Mouse (Mus musculus) kidney, adult 9 months (tissue): ENCODE measurements around the gene Epn3.
A peak's percentile ranks its signal among the peaks of the same experiment; 100 is the strongest.

Experiments
- DNase-seq: peaks from one replicate; pipeline ENCODE4 v3.0.0; 2022

The Epn3 gene

DNA sequence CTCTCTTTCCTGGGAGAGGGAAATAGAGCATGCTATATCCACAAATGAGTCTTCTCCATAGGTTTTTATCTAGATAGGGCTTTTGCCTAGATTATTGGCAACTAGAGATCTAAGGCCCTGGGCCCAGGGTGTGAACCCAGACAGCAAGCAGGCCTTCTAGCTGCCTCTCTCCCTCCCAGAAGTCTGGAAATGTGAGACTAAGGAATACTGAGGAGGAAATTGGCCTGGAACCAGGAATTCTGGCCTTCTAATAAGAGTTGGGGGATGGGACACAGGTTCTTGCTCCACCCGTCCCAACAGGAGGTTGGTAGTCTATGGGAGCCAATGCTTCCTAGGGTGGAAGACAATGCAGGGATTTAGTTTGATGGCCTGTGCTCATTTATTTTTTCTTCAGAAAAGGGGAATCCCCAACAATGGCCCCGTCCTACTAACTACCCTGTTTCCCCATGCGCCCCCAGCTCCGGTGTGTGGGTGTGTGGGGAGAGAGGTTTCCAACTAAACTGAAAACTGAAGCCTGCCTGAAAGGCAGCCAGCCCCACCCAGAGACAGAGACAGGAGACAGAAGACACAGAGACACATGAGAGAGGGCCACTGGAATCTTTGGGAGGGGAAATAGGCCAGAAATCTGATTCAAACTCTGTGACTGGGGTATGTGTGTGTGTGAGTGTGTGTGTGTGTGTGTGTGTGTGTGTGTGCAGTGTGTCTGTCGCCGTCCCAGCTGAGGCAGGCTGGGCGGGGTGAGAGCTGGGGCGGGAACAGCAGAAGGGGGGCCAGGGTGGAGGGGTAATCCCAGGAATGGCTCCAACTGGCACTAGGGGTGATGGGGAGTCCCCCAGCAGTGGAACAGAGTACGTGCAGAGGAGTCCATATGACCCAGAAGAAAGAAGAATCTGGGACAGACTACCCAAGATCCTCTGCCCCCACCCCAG lies 30.4 kb downstream of the Epn3 start:
- DNase-seq: no peak

DNA sequence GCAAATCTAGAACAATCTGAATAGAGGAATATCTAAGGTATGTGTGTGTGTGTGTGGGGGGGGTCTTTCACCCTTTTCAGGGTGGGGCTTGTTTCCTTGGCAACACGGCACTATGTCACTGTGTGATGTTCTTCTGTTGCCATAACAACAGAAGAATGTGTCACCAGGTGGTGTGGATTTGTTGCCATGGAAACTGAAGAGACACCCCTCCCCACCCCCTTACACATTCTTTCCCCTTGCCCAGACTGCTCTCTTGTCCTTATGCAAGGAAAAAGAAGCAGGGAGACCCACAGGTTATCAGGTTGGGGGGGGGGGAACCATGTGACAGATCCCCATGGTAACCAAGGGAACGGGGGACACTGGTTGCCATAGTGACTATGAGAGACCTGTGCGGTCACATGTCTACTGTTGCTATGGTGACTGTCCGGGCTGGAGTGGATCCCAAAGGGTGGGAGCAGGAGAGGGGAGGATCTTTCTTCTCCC lies 31.2 kb downstream of the Epn3 start:
- DNase-seq: no peak

DNA sequence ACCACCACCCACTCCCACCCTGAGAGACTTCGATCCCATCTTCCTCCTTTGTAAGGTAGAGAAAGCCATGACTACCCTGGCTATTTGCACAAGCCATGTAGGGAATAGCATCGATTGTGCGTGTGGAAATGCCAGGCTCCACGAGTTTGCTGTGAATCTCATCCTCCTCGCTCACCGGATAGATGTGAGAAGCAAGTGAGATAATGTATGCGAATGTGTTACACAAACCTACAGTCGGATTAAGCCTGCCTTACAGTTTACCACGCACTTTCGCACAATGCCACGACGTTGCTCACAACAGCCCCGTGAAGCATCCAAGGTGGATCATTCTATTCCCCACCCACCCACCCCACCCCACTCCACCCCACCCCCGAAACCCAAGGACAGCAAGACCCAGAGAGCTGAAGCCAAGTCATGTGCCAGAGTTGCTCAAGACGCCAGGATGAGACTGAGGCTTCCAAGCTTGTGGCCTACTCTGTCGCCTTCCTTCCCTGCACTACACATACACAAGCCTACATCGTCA lies 33.4 kb downstream of the Epn3 start:
- no peak for DNase-seq

DNA sequence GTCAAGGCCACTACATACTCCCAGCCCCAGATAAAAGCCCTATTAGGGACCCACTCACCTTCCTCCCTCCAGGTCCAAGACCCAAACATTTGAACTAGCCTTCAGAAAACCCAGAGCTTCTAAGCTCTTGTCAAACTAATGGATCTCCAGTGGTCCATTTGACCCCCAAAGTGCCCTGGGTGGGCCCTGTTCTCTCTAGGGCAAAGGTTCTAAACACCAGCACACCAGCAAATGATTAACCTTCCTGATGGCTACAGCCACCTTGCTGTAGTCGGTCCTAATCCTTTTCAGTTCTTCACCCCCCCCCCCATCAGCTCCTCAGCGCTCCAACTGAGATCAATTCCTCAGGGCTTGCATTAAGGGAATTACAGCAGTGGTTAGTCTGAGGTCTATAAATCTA lies 35.6 kb downstream of the Epn3 start:
- peak; percentile 66 for DNase-seq

DNA sequence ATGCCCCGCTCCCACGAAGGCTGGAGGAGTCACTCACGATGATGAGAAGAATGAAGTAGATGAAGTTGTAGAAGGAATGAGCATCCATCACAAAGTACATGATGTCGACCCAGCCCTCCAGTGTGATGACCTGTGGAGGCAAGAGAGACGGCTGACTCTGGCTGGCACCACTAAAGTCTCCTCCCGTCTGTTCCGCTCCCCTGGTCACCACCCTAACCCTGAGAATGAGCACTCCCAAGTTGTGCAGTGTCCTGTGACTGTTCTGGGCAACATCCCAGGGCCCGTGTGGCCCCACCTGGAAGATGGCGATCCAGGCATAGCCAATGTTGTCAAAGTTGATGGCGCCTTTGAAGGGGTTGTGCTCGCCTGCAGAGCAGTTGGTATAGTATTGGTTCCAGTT lies 37.9 kb downstream of the Epn3 start:
- DNase-seq: peak; percentile 81

DNA sequence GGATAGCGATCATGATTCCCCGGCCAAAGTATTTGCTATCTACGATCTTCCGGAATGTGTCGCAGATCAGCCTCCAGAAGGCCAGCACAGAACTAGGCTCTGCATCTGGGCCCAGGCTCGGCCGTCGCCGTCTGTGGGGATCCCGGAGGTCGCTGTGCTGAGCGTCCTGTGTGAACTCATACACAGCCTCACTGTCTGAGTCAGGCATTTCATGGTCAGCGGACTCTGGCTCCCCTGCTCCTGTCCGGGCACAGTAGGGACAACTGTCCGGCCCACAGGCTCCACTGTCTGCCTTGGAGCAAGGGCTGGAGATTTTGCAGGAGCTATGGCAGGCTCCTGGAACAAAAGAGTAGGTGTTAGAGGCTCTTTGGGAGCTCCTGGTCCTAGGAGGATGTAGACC lies 42.8 kb downstream of the Epn3 start:
- DNase-seq: no peak

DNA sequence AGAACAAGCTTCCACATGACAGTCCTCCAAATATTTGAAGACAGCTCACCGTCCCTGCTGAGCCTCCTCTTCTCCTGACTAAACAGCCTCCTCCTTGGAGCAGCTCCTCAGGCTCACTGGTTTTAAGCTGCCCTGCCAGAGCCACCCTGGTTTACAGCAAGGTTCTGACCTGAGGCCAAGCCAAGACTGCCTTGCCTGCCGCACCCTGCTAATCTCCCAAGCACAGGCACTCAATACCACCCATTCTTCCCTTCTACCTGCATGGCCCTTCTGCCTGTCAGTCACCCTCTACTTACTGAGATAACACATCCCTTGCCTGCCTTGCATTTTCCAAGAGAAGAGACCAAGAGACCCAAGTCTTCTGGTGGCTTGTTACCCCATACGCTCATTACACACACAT lies 43.4 kb downstream of the Epn3 start:
- DNase-seq: no peak

DNA sequence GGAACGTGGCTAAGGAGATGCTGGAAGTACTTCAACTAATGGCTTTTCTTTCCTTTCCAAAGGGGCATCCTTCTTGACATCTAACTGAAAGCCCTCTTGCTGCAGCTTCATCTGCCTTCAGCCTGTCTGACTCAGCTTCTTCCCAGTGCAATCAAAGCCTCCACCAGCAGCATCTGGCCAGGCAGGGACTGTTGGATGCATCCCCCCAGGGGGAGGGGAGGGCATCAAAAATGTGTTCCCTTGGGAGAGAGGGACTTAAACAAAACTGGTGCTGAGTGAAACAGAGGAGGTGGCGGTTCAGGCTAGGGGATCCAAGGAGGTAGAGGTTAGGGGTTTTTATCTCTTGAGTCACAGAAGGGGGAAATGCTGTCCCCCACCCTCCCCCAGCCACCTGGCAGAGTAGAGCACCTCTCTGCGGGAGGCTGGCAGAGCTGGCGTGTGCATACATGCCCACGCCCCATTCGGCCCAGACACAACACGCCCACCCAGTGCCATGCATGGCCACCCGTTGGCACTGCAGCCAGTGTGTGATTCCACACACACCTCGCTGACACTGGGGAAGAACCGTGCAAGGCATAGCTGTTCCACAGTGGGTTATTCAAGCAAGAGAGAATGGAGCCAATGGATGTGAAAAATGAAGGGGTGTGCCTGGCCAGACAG lies 44.5 kb downstream of the Epn3 start:
- DNase-seq: no peak

DNA sequence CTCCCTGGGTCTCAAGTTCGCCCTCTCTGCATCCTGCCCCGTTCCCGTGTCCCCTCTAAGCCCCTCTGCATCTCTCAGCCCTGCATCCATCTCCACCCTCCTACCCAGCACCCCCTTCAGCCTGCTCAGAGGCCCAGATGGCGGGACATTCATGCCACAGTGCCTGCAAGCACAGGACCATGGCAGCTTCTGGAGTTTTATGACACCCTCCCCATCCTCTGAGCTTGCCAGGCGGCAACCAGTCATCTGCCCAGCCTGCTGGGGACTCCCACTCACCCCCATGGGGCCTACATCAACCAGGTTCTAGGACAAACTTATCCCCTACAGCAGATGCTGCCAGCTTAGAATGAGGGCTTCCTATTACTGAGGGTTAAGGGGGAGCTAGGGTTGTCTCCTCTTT lies 45.0 kb downstream of the Epn3 start:
- DNase-seq: no peak

DNA sequence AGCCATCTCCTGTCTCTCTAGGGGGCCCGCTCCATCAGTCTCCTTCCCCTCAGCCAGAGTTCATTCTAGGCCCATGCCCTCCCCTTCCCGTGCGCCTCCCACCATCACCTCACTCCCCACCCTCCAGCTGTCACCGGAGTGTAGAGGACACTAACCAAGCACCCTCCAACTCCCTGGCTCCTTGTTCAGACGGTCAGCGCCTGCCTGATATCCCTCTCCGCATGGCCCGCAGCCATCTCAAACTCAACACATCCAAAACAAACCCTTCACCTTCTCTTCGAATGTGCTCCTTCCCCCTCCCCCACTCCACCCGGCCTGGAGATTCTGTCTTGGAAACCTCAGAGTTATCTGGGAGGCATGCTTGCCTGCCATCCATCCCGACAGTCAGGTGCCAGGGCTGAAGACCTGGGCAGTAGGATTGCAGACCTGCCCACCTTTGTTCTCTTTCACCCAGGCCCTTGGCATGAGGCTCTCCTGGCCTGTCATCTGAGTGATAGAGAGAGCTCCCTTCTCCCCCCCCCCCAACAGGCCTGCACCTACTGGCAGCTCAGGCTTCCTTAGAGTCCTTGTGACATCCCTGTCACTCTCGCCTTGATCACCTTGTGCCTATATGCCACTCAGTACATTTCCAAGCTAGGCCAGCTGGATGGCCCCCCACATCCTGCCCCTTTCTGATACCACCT lies 48.5 kb downstream of the Epn3 start:
- no peak for DNase-seq

DNA sequence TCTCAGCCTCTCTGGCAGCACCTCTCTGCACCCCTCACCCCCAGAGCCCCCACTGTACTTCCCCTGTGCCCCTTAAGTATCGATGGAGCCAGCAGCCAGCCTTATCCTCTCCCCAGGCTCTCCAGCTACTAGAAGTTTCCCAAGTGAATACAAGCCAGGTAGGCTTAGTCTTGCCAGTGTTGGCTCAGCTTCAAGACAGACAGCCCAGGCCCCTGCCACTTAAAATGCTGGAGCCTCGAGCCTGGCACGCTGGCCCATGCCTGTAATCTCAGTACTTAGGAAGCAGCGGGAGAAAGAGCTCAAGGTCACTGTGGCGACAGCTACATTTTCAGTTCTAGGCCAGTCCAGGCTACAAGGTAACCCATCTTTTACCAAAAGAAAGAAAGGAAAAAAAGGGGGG lies 49.9 kb downstream of the Epn3 start:
- no peak for DNase-seq

DNA sequence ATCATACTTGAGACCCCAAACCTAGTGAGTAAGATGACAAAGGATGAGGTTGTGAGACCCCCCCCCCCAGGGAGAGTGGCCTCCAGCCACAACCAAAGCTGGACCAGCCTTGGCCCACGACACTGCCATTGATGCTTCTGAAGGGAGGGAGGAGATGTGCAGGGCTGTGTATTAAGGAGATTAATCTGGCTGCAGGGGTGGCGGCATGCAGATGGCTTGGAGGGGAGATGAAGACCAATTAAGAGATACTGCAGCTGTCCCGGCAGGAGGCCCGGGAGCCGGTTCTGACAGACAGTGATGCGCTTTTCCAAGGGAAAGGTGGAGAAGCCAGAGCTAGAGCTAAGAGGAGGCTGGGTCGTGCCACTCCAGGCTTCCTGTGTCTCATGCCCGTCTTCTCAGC lies 50.5 kb downstream of the Epn3 start:
- DNase-seq: no peak

DNA sequence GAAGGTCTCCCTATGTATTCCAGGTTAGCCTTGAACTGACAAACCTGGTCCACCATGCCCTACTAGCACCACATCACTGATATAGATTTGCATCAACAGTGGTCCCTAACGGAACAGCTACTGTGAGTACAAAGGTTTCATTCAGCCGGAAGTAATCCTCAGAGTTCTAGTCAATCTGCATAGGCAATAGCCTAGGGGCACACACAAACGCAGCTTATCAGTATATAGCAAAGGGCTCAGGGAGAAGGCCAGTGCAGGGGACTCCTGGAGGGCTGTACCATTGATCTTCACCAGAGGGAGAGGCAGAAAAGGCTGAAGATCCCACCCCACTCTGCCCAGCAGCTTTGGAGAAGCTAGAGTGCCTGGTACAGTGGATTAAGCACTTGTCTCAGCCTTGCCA lies 52.8 kb downstream of the Epn3 start:
- DNase-seq: no peak

DNA sequence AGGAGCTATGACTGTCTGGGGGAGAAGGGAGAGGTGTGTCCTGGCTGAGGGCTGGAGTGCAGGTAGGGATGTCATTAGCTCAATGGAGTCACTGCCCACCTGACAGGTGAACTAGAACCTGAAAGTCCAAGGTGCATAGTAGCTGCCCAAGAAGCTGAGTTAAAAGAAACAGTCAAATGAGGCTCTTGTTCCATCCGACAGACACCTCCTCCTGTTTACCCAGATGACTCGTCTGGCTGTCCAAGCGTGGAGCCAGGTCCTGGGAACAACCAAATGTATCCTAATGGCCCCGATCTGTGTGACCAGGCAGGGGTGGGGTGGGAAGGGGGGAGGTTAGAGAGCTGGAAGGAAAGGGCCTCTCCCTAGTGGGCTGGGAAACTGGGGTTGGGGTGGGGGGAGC lies 54.5 kb downstream of the Epn3 start:
- DNase-seq: peak; percentile 71

DNA sequence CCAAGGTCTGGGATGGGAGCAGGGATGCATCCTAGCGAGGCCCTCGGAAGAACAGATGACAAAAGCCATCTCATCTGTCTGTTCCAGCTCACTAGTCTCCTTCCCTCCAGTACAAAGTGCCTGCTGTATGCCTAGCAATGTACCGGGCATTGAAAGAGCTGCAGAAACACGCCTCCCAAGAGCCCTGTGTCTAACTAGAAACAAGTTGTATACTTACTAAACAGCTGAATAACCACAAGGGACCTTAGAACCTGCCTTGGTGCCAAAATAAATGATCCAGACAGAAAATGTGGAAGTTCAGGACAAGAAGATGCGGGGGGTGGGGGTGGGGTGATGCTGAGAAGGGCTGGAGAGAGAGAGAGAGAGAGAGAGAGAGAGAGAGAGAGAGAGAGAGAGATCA lies 54.9 kb downstream of the Epn3 start:
- peak; percentile 58 for DNase-seq

DNA sequence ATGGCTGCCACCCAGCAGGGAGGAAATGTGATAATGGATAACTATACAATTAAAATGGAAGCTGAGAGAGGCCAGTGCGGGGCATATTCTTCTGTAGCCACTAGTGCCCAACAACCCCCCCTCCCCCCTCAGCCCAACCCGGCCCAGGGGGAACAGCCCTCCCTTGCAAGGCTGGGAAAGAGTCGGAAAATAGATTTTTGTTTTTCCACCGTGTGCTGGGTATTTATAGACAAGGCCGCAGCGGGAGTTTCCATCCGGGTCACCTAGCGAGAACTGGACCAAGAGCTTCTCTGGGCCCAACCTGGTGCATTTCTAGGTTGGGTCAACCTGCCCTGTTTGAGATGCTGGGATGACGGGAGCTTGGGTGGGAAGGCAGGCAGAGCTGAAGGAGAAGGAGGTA lies 58.0 kb downstream of the Epn3 start:
- no peak for DNase-seq

DNA sequence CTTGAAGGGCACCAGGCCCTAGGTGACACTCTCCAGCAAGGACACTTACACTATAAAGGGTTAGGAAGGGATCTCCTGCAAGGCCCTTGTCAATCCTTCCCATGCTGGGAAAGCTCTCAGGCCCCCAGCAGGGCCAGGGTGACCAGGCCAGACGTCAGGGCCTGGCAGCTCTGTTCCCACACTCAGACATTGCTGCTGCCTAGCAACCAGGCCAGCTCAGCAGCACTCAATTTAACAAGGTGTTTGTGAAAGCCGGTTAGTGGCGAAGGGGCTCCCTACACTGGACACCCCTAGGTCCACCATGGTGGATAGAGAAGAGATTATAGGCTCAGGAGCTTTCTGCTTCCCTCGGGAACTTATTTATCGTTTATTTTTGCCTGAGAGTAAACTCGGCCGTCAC lies 58.7 kb downstream of the Epn3 start:
- DNase-seq: no peak

DNA sequence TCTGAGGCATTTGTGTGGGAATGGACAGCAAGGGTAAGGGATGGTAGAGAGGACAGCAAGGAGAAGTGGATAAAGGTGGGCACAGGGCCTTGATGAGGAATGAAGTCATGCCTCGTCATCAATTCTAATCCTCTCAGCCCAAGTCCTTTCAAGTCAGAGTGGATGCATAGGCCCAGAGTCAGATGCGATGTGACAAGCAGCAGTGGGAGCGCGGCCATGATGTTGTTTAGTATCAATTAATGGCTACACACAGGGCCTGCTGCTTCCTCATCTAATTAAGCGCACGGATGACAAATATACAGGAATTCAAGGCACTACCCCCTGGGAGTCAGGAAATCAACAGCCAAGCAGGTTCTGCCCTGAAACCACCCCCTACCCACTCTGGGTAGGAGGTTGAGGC lies 59.4 kb downstream of the Epn3 start:
- no peak for DNase-seq
